Mouse (Mus musculus): ENCODE results near the gene Capn15.

DNA sequence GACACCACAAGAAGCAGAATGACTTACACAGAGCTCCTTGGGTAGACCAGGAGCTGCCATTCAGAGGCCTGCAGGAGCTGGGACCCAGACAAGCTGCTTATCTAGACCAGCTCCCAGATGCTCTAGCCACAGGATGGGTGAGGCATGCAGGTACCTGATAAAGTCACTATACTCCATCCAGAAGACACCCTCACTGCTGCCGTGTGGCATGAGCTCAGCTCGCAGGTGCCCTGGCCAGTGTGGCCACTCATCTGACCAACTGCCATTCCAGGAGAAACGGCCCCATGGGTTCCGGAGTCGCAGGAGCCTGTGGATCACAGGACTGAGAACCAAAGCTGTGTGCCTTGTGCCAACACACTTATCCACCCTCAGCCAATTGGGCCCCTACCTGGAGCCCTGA lies 24.0 kb downstream of the Capn15 start:
- TF ChIP-seq CTCF (IDR thresholded peaks at IDR 0.05; ENCODE audit: low read depth): no peak
- TF ChIP-seq EP300 (IDR thresholded peaks at IDR 0.05; ENCODE audit: low read depth): peak; percentile 97

Data from liver, postnatal 0 days (tissue).